Mouse (Mus musculus) cortical plate, adult 2 months (tissue): Measurements from ENCODE around the gene Tcte3. TPM values are rescaled to one million over a fixed set of nuclear protein-coding genes. Genes with fewer than 3 reads are reported as not detected.
"Not testable (repeated sequence)": the region's sequence is repeated elsewhere in the genome, so short reads cannot be mapped to it uniquely, and the experiment has no call there.

Source experiments
- H3K27ac ChIP-seq: fragments of 200-500 bp; 2 replicates; pipeline ENCODE4 v1.5.1; 2012; ENCODE audit warnings: low read length, control low read depth, inconsistent platforms; ENCODE audit not compliant: insufficient read depth
- H3K4me1 ChIP-seq: fragments of 200-500 bp; 2 replicates; pipeline ENCODE4 v1.6.1; 2011; ENCODE audit warnings: low read length; ENCODE audit not compliant: control insufficient read depth, insufficient read depth
- H3K4me3 ChIP-seq: fragments of 200-500 bp; 2 replicates; pipeline ENCODE4 v1.5.1; 2011; ENCODE audit warnings: mild to moderate bottlenecking, low read length, control low read depth; ENCODE audit not compliant: insufficient read depth
- CTCF ChIP-seq: fragments of 200-500 bp; IDR thresholded peaks from 2 replicates; pipeline ENCODE4 v1.5.1; 2011; ENCODE audit warnings: mild to moderate bottlenecking, control low read depth, low read length; ENCODE audit not compliant: insufficient read depth; ENCODE audit errors: extremely low read depth
- POLR2A ChIP-seq: fragments of 200-500 bp; IDR thresholded peaks from 2 replicates; pipeline ENCODE4 v1.6.1; 2011; ENCODE audit warnings: mild to moderate bottlenecking, low read length, control low read depth; ENCODE audit not compliant: insufficient read depth; ENCODE audit errors: extremely low read depth
- polyA plus RNA-seq: library from polyadenylated mRNA; depleted of rRNA; stranded (reverse); fragments of >200 nt; gene quantifications from 2 replicates; pipeline ENCODE4 v1.2.3, GENCODE M21; 2012; rRNA removed

Gene Tcte3
- 0.48 TPM in 1 of 2 replicates, not detected in the other for polyA plus RNA-seq

DNA sequence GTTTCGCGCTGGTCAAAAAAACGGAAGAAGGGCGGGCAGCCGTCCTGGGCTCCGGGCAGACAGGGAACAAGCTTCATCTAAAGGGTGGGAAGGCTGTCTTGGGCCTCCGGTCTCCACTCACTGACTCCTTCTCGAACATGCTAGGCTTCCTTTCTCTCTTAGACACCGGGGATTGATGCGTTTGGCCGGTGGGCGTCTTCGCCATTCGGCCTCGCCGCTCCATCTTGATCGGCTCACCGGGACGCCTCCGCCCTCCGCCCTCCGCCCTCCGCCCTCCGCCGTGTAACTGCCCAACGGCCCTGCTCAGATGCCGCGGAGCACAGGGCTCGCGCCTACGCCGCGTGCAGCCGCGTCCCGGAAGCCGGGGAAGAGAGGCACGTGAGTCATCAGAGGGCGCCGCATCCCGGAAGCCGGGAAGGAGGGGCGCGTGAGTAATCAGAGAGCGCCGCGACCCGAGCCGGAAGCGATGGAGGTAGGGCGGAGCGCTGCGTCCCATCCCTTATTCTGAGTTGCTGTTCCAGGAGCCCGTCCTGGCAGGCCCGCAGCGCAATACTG, at the start of gene Tcte3, which contains the start of the genes Ermard and Gm3448:
TSS of gene Tcte3 (minus strand) at position 314 of the 555 bp plus-strand sequence.
TSS of gene Ermard (plus strand) at position 34 of the 555 bp plus-strand sequence.
TSS of gene Gm3448 (minus strand) at position 363 of the 555 bp plus-strand sequence.
- H3K4me1 ChIP-seq, H3K4me3 ChIP-seq: not testable (repeated sequence)

DNA sequence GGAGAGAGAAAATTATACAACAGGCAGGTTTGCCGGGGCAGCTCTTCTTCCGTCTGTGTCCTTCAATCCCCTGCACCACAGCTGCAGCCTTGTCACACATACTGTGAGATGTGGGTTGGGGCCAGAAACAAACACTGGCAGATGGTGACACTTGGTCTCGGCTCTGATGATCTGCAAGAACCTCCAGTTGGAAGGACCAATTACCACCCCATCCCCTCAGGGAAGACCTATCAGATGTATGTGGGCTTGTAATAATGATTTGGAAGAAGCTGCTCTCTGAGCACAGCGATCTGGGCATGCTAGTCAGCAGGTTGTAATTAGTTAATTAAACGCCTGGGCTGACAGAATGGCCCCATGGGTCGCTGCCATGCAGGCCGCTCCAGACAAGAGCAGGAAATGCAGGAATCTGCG, 47.3 kb upstream of the Tcte3 start:
- H3K27ac ChIP-seq = no peak overlapping the region
- no peaks in the 10 kb centered on the region for H3K4me1 ChIP-seq
- no peak for TF ChIP-seq POLR2A
- no peak for TF ChIP-seq CTCF
- no peak overlapping the region for H3K4me3 ChIP-seq

More for the DNA sequence above, at the start of gene Tcte3, which contains the start of the genes Ermard and Gm3448:
- not testable (repeated sequence) for H3K27ac ChIP-seq

DNA sequence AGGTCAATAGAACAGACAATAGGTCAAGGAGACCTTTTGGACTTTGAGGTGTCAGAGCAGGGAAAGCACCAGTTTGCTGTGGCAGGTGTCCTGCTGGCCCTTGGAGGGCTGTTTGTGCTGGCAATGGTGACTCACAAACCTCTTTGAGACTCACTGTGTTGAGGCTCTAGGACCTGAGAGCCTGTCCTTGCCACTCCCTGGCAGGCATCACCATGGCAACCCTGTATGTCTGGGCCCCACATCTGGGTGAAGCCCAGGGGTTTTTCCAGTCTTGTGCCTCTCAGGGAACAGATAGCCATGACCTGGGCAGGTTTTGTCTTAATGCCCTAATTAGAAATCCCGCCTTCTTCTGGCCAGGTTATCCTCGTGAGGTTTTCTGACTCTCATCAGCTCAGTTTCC, 46.9 kb upstream of the Tcte3 start:
- H3K4me1 ChIP-seq = no peaks in the 10 kb centered on the region
- no peak overlapping the region for H3K4me3 ChIP-seq
- no peak for TF ChIP-seq CTCF
- TF ChIP-seq POLR2A = no peak
- no peak overlapping the region for H3K27ac ChIP-seq

DNA sequence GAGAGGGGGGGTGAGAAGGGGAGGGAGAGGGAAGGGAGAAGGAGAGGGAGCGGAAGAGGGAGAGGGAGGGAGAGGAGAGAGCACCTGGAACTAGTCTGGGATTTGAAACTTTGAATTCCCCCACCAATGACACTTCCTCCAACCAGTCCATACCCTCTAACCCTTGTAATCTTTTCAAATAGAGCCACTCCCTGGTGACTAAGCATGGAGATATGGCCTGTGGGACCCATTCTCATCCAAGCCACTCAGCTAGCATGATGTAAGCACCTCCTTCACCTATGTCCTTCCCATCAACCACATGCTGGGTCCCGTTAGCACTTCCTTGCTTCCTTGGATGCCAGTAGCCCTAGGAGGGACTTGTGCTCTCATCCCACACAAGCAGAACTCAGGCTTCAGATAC, 43.7 kb upstream of the Tcte3 start:
- Histone ChIP-seq H3K4me3 (no peak overlapping the region), H3K27ac (no peak overlapping the region), H3K4me1 (no peaks in the 10 kb centered on the region)
- no peak for TF ChIP-seq POLR2A
- TF ChIP-seq CTCF = no peak

DNA sequence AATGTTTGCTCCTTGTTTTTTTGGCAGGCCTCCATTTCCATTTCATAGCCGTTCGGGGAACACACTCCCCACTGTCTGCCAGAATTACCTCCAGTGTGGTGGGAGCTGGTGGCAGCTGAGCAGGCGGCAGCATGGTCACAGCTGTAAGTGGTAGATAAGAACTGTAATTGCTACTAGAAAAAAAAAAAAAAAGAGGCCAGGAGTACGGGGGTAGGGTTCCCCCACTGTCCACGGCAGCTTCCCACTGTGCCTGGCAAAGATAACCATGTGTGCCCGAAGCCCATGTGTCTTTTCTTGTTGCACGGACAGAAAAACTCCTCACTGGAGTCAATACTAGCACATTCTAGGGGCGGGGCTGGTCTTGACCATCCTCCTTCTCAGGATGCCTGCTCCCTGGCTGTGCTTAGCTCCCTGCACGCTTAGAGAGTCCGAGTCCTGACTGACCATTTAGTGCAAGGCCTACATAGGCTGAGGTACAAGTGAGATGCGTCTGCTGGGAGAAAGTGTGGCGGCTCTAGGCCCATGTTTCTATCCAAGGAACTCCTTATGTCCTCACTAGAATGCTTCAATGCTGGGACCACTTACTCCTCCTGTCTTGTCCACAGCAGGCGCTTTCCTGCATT, 43.0 kb upstream of the Tcte3 start:
- H3K27ac ChIP-seq = no peak overlapping the region
- no peaks in the 10 kb centered on the region for H3K4me1 ChIP-seq
- no peak for TF ChIP-seq POLR2A
- TF ChIP-seq CTCF = no peak
- H3K4me3 ChIP-seq = no peak overlapping the region

DNA sequence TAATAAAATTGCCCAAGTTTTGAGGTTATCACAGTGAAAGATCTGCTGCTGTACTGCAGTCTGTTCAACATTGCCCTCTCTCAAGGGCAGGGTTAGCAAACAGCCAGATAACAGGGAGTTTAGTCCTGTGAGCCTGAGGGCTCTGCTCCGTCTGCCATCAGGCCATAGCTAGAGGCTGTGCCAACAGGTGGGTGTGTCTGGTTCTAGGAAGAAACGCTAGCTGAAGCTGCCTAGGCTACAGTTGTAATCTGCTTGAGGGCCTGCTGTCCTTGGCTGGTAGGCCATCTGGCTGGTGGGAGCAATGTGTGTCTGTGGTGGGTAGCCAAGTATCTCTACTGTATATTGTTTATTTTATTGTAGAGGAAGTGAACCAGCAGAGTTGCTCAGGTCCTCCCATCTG, 36.2 kb upstream of the Tcte3 start:
- Histone ChIP-seq H3K27ac (no peak overlapping the region), H3K4me1 (no peaks in the 10 kb centered on the region), H3K4me3 (no peak overlapping the region)
- TF ChIP-seq POLR2A = no peak
- TF ChIP-seq CTCF = no peak

DNA sequence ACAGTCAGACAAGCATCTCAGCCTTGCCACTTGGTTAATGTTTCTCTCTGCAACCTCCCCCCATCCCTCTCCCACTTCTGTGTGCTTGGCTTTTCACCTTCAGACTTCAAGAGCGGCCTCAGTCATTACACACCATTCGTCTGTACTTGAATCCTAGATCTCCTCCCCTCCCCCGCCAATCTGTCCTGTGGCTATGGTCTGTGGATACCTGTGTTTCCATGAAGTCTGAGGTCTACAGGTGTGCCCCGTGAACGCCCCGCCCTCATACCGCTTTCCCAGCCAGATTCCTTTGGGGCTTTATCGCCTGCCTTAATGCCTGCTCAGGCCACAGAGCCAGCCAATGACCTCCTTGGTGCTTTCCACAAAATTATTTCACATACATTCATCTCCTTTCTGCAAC, 33.7 kb upstream of the Tcte3 start:
- TF ChIP-seq POLR2A = no peak
- TF ChIP-seq CTCF = no peak
- no peak overlapping the region for H3K27ac ChIP-seq
- H3K4me3 ChIP-seq = no peak overlapping the region
- no peaks in the 10 kb centered on the region for H3K4me1 ChIP-seq

DNA sequence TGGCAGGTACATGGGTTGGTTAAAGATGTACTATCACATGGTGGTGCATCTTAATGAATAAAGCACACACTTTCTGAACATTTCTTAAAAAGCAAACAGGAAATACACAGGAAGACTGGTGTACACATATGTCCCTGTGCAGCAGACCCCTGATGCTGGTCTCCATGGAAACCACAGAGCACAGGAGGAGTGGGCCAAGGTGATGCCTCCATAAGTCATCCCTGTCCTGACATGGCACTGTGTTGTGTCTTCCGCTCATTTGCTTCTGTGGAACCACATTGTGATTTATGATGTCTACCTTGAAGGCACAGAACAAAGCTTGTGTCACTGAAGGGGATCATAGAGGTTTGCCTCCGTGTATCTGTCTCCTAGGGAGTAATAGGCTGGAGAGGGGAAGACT, 30.9 kb upstream of the Tcte3 start:
- TF ChIP-seq POLR2A (no peak), CTCF (no peak)
- H3K27ac ChIP-seq = no peak overlapping the region
- H3K4me3 ChIP-seq = no peak overlapping the region
- no peaks in the 10 kb centered on the region for H3K4me1 ChIP-seq

DNA sequence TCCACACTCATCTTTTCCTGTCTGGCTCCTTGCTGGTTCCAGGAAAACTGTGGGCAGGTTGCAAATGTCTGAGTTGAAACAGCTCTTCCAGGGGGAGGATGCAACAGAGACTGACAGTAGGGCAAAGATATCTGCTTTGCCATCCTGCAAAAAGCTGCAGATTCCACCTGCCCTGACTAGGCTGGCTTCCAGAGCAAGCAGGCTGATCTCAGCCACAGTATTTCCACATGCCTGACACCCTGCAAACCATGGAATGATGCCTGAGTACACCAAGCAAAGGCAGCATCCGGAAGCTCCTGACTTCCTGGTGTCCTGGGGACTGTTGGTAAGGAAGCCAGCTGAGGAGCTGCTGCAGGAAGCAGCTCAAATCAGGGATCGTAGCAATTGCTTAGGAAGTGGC, 27.8 kb upstream of the Tcte3 start:
- Histone ChIP-seq H3K4me3 (no peak overlapping the region), H3K27ac (no peak overlapping the region), H3K4me1 (peaks cover 3% of the 10 kb centered on the region; the same call in 1 of the 2 replicates)
- no peak for TF ChIP-seq POLR2A
- TF ChIP-seq CTCF = no peak
